Mouse (Mus musculus) adrenal gland, postnatal 36 days (tissue): Measurements from ENCODE around the gene Magix. TPM values are rescaled to one million over a fixed set of nuclear protein-coding genes. Genes with fewer than 3 reads are reported as not detected.
"Not testable (repeated sequence)": the region's sequence is repeated elsewhere in the genome, so short reads cannot be mapped to it uniquely, and the experiment has no call there.

Source experiments
- DNase-seq, 2 experiments: peaks; one replicate each; pipeline ENCODE4 v3.0.0; 2021; ENCODE audit warnings: mixed read lengths in 1 of 2
- long read RNA-seq, 2 experiments: library from polyadenylated mRNA; stranded (forward); transcript quantifications; one replicate each; pipeline ENCODE4 v2.0.0; 2021; ENCODE audit warnings: borderline sequencing depth in 2 of 2
- total RNA-seq, 2 experiments: library from RNA; stranded (reverse); gene quantifications; 2 replicates each; pipeline ENCODE4 v1.2.3; 2021

Gene Magix
- total RNA-seq, result under 1 TPM; 0.66 to 0.89 TPM
- long read RNA-seq, experiment 1, result 0 reads
- long read RNA-seq, experiment 2, partial matches to known transcripts, result 0 of 1 reads
- long read RNA-seq, experiment 2, other reads (novel, unspliced or antisense), result 0 of 1 reads

DNA sequence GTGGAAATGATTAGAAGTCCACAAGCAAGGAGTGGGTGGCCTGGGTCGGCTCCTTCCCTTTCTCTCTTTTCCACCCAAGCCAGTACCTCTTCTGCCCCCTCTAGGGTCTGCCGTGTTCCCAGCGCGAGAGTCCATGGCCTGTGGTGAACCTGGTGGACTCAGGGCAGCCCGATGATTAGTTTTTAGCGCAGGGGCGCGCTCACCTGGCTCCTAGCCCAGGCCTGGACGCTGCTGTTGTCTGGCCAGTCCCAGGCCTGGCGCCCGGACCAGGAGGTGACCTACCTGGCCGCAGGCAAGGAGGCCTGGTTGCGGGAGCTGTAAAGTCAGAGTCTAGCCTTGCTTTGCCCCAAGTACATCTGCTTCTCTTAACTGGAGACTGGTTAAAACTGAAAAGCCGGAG lies at the start of gene Magix:
TSS of gene Magix (minus strand) at position 388 of the 400 bp plus-strand sequence.
- DNase-seq, result no peak

DNA sequence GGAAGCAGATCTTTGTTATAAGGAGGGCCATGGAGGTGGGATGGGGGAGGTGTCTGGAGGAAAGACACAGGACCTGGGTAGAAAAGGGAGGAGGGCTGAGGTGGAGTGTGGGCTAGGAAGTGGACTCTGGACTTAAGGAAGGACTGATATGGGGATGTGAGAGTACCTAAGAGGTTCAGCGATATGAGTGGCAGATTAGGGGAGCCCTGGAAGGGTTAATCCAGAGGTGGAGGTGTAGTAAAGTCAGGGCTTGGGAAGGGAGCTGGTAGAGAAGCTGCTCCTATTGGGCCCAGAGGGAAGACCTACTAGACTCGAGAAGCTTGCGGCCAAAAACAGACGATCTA lies 47.8 kb upstream of the Magix start:
- DNase-seq, result no peak

DNA sequence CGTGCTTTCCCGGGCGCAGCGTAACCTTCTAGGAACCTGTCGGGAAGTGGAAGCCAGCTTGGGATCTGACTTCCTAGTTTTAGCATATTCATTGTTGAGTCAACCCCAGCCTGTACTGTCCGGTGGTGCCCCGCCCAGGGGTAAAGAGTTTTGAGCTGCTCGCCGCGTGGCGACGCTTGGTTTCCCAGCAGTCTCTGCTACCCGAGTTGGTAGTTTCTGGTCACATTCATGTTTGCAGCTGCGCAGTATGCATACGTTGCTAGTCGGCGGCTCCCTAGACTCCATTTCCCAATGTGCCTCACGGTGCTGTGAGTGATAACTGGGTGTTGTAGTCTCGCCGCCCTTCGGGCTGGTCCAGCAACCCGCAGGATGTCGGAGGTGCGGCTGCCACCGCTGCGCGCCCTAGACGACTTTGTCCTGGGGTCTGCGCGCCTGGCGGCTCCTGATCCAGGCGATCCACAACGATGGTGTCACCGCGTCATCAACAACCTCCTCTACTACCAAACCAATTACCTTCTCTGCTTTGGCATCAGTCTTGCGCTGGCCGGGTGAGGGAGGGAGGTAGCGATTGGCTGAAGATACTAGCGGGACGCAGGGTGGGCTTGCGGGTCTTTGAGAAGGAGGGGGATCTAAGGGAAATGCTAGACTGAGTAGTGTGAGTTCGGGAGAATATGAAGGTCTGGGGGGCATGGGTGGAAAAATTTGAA lies 47.3 kb upstream of the Magix start, which contains the start of gene Praf2:
TSS of gene Praf2 (plus strand) at position 225 of the 707 bp plus-strand sequence.
- DNase-seq, result peak; percentile 79 to 82

DNA sequence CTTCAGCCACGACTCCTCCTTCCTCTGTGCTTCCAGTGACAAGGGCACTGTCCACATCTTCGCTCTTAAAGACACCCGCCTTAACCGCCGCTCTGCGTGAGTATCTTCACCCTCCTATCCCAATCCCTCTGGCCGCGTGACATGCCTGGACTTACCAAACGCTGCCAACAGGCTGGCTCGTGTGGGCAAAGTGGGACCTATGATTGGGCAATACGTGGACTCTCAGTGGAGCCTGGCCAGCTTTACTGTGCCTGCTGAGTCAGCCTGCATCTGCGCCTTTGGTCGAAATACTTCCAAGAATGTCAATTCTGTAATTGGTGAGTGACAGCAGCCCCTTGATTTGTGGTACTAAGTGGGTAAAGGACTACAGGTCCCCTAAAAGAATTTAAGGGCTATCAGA lies 46.1 kb upstream of the Magix start:
- peak; percentile 23 to 52 for DNase-seq

DNA sequence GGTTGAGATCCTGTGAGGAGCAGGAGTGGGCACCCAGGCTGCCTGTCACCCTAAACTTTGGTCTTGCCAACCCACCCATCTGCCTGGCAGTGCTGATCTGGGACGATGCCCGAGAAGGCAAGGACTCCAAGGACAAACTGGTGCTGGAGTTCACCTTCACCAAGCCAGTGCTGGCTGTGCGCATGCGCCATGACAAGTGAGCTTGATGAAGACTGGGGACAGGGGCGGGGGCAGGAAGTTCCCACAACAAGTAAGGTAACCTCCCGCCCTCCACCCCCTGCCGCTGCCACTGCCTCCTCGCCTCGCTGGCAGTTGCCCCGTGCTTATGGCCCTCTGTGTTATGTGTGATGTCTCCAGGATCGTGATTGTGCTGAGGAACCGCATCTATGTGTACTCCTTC lies 44.8 kb upstream of the Magix start:
- no peak for DNase-seq

DNA sequence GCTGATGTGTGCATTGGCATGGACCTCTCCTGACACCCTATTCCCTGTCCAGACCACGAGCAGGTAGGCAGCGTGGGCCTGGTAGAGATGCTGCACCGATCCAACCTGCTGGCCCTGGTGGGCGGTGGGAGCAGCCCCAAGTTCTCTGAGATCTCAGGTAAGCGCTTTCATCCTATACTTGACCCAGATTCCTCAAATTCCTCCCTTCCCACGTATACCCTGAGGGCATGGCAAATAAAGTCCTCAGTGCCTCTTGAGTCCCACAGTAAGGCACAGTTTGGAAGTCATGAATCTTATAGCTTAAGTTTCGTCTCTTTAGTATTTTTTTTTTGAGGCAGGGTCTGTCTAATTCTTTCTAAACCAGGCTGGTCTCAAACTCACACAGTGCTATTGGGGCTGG lies 43.1 kb upstream of the Magix start:
- no peak for DNase-seq

DNA sequence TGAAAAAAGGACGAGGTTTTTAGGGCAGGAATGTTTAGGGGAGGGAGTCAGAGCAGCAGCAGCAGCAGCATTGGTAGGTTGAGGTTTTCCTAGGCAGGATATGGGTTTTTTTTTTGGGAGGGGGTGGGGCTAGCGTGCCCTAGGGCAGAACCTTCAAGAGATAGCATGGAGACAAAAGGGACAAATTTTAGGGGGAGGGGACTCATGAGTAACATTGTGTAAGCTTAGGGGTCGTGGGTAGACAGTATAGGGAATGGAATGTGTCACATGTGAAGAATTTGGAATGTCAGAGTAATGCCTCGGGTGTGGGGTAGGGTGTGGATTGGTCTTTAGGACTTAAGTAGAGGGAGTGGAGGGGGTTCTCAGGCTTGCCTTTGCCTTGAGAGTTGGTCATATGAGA lies 41.6 kb upstream of the Magix start:
- no peak for DNase-seq

DNA sequence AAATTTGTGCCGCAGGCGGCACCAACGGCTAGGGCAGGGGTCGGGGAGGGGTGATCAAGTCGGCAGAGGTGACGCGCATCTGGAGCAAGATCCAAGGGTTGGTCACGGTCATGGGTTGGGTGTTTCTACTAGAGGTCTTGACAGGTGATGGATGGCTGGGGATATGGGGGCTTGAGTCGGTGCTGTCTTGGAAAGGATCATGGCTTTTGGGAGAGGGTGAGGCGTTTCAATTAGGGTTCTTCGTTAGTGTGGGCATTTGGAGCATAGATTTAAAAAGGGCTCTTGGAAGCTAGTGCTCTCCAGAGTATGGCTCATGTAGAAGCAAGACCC lies 41.2 kb upstream of the Magix start:
- DNase-seq, result no peak

DNA sequence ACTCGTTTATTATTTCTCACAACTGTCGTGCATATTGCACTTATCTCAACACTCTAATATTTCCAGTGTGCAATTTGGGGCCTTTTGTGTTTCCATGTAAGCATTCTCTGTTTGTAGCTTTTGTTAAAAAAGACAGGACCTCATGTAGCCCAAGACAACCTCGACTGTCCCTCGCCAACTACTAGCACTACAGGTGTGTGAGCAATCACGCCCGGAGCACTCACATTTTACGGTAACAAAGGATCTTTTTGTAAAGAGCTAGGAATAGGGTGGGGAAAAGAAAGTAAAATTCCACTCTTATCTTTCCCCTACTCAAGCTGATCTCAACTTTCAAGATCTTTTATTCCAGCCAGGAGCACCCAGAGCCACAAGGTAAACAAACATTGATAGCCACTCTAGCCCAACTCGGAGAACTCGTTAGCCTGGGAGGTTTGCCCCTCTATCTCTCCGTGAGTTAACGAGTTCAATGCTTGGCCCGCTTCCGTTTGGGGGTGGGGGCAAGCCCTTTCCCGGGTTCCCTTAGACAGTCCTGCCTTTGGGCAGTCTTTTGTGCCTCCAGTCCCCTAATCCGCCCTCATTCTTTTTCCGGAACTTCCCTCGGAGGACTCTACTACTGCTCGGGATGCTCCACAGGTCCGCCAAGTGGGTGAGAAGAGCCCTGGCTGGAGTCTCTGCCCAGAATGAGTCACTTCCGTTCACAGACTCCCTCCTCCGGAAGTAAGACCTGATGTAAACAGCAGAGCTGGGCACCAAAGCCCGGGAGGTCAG lies 40.6 kb upstream of the Magix start, which contains the start of gene Gm45208:
TSS of gene Gm45208 (plus strand) at position 732 of the 768 bp plus-strand sequence.
- DNase-seq, result peak; percentile 67 to 73

DNA sequence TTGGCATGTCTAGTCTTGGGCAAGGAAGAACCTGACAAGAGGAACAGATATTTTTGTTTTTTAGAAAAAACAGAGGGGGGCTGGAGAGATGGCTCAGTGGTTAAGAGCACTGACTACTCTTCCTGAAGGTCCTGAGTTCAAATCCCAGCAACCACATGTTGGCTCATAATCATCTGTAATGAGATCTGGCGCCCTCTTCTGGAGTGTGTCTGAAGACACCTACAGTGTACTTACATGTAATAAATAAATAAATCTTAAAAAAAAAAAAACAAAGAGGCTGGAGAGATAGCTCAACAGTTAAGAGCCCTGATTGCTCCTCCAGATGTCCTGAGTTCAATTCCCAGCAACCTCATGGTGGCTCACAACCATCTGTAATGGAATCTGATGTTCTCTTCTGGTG lies 35.0 kb upstream of the Magix start:
- not testable (repeated sequence) for DNase-seq

DNA sequence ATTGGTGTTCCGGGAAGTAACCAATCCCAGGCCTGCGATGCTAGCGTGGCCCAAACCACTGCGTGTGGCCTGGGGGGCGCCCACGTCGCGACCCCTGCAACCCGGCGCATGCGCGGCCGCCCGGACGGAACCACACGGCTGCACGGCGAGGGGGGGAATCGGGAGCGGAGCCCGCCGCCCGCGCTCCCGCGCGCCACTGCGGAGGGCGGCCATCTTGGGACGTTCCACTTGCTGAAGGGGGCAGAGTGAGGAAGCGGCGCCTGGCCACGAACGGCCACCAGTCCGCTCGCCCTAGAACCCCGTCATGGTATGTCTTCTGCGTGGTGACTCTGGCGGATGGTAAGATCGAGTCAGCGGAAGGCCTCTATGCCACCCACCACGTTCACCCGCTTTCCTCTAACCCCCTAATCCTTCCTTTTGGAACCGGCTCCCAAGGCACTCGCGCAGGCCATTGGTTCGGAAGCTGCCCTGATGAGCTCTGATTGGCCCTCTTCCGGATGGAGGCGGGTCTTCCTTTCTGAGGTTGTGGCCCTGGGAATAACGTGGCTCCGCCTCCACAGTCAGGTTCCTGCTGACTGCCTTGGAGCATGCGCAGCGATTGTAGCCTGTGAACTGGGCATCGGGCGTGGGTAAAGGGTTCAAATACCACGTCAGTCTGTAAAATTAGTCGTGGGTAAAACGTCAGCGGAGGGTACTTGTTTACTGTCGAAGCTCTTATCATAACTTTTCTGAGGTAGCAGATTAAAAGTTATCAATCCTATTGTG lies 33.3 kb upstream of the Magix start, which contains the start of gene Wdr45:
TSS of gene Wdr45 (plus strand) at position 199 of the 765 bp plus-strand sequence.
- peak; percentile 90 to 91 for DNase-seq

DNA sequence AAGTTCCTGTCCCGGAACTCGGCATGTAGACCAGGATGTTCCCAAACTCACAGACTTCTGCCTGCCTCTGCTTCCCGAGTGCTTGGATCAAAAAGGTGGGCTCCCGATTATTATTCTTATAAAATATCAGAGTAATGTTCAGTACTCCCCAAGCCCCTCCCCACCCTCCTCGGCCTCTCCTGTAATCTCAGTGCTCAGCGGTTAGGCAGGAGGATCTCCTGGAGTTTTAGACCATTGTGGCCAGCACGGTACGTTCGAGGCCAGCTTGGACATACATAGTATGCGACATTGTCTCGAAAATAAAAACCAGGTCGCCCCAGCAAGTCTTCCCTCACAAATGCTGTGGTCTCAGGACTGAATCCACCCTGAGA lies 32.7 kb upstream of the Magix start:
- DNase-seq, result not testable (repeated sequence)

DNA sequence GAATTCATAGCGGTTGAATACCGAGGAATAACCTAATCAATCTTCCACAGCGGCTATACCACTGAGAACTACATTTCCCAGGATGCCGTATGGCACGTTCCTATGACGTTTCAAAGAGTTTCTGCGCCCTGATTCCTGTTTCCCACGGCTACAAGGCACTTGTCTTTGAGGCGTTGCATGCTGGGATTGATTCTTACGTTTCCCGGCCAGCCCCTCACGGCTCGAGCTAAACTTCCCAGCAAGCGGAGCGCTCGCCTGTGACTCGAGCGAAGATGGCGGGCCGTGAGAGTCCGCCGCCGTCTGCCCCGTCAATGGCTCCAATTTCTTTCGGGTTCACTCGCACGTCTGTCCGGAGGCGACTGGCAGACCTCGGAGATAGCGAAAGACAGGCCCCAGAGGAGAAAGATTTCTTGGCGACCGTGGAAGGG lies 15.9 kb upstream of the Magix start, which contains the start of gene Gpkow:
TSS of gene Gpkow (plus strand) at position 178 of the 428 bp plus-strand sequence.
- peak; percentile 82 to 85 for DNase-seq

DNA sequence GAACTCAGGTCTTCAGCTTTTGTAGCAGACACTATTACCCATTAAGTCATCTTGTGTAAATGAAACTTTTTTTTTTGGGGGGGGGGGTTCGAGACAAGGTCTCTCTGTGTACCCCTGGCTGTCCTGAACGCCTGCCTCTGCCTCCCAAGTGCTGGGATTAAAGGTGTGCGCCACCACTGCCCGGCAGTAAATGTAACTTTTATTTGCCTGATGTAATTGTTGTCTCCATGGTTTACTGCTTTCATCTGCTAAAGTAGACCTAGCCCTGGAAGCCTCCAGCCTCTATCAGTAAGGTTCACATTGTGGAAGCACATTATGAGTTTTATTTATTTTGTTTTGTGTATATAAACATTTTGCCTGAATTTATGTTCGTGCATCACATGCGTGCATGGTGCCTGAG lies 15.5 kb upstream of the Magix start:
- no peak for DNase-seq

DNA sequence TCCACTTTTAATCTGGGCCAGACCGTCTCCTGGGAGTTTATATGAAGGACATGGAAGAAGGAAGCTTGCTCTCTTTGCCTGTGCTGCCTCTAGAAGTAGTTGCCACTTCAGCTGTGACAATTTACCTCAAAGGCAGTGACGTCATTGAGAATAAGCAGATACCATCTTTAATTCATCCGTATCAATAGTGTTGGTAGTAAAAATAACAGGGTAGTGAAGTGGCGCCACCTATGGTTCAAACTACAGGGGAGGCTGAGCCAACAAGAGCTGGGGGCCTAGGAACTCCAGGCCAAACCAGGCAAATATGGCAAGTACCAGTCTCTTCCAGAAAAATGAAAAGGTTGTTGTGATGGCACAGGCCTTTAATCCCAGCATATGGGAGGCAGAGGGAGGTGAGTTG lies 11.8 kb upstream of the Magix start:
- no peak for DNase-seq

DNA sequence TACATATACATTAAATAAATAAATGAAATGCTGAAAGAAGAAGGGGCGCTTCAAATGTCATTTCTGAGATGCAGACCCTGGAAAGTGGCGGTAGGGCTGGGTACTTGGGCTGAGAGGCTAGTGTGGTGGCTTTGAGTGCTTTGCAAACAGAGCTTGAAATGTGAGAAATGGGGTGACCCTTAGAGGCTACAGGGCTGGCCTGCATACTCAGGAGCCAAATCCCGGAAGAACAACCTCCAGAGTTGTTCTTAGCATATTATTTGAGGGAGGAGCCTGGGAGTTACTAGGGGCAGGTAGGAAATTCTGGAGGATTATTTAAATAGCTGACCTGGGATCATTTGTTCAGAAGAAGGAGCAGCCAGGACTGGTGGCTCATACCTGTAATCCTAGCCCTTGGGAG lies 9.4 kb upstream of the Magix start:
- no peak for DNase-seq

DNA sequence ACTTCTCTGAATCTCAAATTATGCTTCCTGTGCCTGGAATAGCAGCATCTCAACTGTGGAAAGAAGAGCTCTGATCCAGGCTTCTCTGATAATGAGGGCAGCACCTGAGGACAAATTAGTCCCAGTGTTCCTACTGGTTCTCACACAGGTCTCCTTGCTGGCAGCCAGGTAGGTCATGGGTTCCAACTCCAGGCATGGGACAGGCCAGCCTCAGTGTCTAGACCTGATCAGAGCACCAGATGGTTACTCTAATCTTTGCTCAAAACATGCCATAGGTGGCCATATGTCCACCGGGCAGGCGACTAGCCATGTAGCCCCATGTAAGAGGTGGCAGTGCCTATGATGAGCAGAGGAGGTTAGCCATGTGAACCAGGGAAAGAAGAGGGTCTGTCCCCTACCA lies 7.3 kb upstream of the Magix start:
- no peak for DNase-seq

DNA sequence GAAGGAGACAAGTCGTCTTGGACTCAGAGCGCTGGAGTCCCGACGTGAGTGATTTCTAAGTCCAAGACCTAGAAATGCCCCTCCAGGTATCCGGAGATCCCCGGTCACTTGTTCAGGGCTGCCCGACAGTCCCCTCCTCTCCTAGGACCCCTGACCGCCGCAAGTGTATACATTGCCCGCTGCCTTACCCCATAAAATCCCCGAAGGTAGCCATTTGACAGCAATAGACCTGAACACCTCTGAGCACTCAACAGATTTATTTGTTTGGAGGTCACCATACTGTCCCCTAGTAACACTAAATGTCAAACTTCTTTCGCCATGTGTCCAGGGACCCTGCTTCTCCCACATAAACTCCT lies 1.0 kb downstream of the Magix start:
- DNase-seq, result no peak

DNA sequence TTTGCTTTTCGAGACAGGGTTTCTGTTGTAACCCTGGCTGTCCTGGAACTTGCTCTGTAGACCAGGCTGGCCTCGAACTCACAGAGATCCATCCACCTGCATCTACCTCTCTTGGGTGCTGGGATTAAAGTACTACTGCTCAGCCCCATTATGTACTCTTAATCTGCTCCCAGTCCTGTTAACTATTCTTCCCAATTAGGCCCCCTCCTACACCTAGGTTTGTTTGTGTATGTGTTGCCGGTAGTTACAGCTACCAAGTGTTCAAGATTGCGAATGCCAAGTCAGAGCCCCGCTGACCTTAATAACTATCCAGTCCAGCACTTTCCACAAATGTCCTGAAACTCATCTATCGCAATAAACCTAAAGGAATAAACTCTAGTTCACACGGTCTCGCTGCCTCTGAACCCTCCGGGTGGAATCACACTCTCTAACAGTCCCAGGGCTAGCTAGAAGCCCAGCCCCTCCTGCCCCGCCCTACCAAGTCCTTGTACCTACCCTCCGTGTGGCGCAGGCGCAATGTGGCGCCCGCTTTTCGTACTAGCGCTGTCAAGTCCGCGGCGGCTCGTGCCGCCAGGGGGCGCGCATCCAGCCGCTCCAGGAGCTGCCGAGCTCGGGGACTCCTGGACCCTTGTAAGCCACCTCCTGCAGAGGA lies 1.5 kb downstream of the Magix start:
- peak; percentile 91 to 94 for DNase-seq

DNA sequence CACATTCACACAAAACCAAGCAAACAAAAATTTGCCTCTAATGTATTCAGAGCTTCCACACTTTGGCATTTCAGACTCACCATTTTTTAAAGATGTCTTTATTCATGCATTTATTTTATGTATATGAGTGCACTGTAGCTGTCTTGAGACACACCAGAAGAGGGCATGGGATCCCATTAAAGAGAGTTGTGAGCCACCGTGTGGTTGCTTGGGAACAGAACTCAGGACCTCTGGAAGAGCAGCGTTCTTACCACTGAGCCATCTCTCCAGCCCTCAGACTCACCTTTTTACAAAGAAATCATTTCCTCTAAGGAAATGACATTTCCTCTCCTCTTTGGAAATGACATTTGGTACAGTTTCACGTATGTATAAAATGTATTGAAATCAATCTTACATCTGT lies 2.1 kb downstream of the Magix start:
- DNase-seq, result no peak

DNA sequence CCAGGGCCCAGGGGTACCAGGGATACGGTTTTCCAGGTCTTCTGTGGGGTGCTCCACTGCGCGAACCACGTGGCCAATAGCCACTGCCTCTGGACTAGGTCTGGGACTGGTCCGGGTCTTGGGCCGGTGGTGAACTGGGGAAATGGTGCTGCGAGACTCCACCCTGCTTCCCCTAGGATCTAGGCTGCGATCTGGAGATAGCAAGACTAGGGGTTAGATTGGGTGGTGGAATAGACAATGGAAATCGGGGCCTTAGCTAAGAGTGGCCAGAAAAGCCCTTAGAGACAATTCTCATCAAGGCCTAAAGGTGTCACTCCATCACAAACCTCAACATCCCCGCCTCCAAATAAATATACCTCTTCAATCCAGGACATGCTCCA lies 6.1 kb downstream of the Magix start:
- no peak for DNase-seq

DNA sequence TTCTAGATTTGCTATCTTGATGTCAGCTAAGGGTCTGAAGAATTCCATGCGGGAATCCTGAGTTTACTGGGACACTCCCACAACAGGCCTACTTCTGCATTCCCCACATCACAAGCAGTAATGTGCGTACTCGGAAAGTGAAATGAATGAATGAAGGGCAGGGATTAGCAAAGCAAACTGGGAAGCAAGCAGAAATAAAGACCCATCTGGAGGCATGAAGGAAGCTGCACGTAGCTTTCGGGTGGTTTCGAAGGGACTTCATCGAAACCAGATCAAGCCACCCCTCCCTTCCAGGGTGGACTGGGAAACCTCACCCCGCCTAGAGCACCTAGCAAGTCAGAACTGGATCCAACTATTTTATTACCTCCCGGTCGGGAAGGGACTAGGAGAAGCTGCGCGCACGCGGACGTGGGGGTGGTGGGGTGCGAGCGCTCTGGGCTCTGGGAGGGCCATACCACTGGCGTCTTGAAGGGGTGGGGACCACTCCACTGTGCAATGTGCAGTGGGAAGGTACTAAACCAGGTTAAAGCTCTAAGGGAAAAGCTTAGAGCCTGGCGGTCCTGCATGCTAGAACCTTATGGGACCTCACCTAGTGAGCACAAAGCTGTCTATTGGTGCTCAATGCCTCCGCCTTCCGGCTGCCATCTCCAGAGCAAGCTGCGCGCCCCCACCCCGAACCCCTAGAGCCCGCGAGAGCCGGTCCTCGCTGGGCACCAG lies 6.6 kb downstream of the Magix start:
- DNase-seq, result no peak
